Mouse (Mus musculus): Measurements from ENCODE around the gene Pde6h.

Gene Pde6h

GRCm38 (mm10) chr6:136968877-136969276 is 45.2 kb downstream of the Pde6h start:
- intact Hi-C loops (cut with DNase I) = loop anchor here (5.0 kb wide), 1 partner anchor 107 kb away; no protein-coding TSS in a partner anchor

GRCm38 (mm10) chr6:136979274-136980082 is 55.8 kb downstream of the Pde6h start:
- intact Hi-C loops (cut with DNase I) = loop anchor here (5.0 kb wide), 2 partner anchors 57 to 117 kb away; partner anchors contain the start of genes Erp27 and Pde6h

DNA sequence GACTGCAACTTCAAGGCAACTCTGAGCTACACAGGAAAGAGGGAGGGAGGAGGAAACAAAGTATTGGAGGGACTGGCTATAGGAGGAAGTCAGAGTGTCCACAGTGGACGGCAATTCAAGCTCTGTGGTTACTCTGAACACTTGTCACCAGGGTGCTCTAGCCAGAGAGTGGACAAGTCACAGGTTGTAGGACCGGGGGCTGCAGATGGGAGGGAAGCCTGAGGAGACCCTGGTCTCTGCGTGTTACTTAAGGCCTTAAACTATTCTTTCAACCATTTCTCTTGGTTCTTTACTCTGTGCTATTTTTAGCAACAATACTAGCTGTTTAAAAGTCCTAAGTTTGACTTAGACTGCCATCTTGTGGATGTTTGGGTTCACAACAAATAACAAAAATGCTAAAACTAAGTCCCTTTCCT is 56.7 kb downstream of the Pde6h start:
- intact Hi-C loops (cut with DNase I) = loop anchor here (5.0 kb wide), 2 partner anchors 58 to 118 kb away; partner anchors contain the start of genes Erp27 and Pde6h

DNA sequence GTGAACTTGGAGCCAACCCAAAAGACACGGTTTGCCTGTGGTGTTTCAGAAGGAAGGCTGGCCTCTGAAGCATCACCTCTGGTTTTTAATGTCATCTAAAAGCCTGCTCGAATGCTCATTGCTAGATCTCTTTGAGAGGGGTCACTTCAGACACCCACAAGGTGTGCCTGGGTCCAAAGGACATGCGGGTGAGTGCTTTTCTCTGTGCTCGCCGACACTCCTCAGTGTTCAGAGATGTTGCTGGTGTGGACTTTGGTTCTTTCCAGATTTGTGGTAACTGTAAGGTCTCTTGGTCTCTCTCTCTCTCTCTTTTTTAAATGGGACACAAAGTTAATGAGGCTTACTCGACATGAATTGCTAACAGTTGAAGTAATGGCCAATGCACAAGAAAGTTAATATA is 58.9 kb downstream of the Pde6h start:
- intact Hi-C loops (cut with DNase I) = loop anchor here (5.0 kb wide), 2 partner anchors 60 to 120 kb away; partner anchors contain the start of genes Erp27 and Pde6h

- intact Hi-C loops (cut with DNase I) = loop anchor here (5.0 kb wide), 2 partner anchors 61 to 121 kb away; partner anchors contain the start of genes Erp27 and Pde6h
Measured at GRCm38 (mm10) chr6:136983201-136983600, 59.6 kb downstream of the Pde6h start.

GRCm38 (mm10) chr6:136986019-136986418 is 62.4 kb downstream of the Pde6h start:
- intact Hi-C loops (cut with DNase I) = no loop called here

- intact Hi-C loops (cut with DNase I) = no loop called here
Measured at GRCm38 (mm10) chr6:136986718-136987117, 63.1 kb downstream of the Pde6h start.

- intact Hi-C loops (cut with DNase I) = no loop called here
Measured at GRCm38 (mm10) chr6:136988536-136989060, 65.0 kb downstream of the Pde6h start.

GRCm38 (mm10) chr6:136989824-136990497 is 66.3 kb downstream of the Pde6h start:
- intact Hi-C loops (cut with DNase I) = loop anchor here (10.0 kb wide), 1 partner anchor 205 kb away; no protein-coding TSS in a partner anchor

- intact Hi-C loops (cut with DNase I) = loop anchor here (10.0 kb wide), 1 partner anchor 204 kb away; no protein-coding TSS in a partner anchor
Measured at GRCm38 (mm10) chr6:136990557-136990956, 66.9 kb downstream of the Pde6h start.

DNA sequence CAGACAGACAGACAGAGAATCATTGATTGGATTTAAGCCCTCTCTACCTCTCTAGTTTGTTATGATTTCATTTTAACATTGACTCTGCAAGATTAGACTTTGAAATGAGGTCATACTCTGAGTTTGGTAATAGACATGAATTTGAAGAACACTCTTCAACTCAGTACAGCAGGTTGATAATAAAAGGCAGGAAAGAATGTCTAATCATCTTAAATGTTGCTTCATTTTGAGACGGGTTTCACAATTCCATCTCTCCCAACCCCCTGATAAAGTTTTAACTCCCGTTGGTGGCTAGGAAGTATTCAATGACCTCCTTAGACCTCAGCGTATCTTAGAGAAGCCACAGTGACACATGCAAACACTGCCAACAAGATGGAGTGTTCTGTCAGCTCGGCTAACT is 69.9 kb downstream of the Pde6h start:
- intact Hi-C loops (cut with DNase I) = loop anchor here (10.0 kb wide), 1 partner anchor 201 kb away; no protein-coding TSS in a partner anchor

DNA sequence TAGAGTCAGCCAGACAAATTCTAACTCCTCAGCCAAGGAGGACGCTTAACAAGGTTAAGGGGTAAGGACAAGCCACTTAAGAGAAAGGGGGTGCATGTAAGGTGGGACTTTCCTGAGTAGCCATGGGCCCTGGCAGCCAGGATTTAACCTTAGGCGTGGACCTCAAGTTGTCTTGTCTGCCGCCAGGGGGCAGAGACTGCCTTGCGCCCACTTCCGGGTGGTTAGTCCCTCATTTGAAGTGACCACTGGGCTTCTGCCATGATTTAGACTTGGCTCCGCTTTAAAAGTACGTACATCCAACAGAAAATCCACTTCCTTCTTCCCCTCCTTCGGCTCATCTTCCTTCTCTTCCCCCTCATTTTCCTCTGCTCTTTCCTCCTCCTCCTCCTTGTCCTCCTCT is 71.9 kb downstream of the Pde6h start:
- intact Hi-C loops (cut with DNase I) = loop anchor here (10.0 kb wide), 1 partner anchor 199 kb away; no protein-coding TSS in a partner anchor

DNA sequence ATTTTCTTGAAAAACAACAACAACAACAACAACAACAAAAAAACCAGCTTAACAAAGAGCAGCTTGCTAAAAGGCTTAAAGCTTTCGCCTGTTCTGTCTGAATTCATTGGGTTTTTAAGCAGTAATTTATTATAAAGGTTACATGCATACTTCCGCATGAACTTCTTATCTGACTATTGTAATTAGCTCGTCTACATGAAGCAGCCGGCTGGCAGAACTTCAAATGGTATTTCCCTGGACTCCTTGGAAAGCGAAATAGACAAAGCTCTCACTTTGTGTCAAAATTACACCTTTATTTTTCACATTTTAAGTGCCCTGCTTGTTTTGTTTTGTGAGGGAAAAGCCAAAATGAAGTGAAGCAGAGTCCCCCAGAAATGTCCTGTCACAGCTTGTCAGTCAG is 72.7 kb downstream of the Pde6h start:
- intact Hi-C loops (cut with DNase I) = loop anchor here (10.0 kb wide), 1 partner anchor 198 kb away; no protein-coding TSS in a partner anchor

- intact Hi-C loops (cut with DNase I) = loop anchor here (10.0 kb wide), 1 partner anchor 197 kb away; no protein-coding TSS in a partner anchor
Measured at GRCm38 (mm10) chr6:136998181-136998580, 74.5 kb downstream of the Pde6h start.

- intact Hi-C loops (cut with DNase I) = loop anchor here (10.0 kb wide), 1 partner anchor 196 kb away; no protein-coding TSS in a partner anchor
Measured at GRCm38 (mm10) chr6:136999009-136999408, 75.4 kb downstream of the Pde6h start.

GRCm38 (mm10) chr6:136999707-137000446 is 76.2 kb downstream of the Pde6h start:
- intact Hi-C loops (cut with DNase I) = loop anchor here (10.0 kb wide), 1 partner anchor 195 kb away; no protein-coding TSS in a partner anchor

DNA sequence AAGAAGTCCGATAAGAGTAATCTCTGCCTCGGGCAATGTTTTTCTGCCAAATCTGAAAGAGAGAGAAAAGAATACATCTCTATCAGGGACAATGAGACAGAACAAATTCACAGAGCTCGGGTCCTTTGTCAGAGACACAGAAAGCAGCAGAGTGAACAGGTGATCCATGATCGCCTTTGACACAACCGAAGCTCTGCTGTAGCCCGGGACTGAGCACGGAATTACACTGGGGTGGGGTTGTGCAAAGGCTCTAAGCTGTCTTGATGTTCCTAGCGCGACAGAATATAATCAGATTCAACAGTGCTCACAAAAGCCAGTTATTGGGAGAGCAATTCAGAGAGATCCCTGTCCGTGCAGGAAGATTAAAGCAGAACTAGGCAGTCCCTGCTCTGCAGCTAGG is 77.1 kb downstream of the Pde6h start:
- intact Hi-C loops (cut with DNase I) = no loop called here

DNA sequence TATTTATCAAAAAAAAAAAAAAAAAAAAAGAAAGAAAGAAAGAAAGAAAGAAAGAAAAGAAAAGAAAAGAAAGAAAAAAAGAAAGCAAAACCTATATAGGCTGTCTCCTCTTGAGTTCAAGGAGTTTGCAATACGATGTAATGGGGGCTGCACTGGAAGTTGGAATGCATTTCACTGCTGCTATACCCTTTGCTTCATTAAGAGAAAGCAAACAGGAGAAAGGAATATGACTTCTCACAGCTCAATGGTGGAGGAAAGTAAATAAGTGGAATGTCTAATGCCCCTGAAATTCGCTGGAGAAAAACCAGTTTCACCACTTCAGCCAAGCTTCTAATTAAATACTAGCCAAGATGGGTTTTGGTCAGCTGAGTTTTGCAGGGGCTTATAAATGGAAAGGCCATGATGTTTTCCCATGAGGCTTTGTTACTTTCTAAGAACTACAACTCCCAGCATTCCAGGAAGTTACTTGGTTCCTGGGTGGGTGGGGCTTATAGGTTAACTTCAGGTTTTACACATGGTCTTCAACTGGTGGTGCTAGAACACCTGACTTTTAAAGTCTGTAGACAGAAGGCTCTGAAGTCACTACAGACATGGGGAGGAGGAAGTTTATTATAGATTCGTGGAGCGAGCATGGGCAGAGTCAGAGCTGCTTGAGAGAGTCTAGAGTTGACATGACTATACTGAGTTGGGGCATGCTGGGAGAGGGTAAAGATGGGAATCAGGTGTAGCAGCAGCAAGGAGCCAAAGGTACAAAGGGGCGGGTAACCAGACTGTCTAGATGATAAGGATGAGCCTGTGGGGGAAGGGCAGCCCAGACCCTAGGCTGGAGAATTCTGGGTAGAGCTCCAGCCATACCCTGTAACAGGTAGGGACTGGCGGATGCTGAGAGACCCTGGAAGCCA is 77.9 kb downstream of the Pde6h start:
- intact Hi-C loops (cut with DNase I) = no loop called here

- intact Hi-C loops (cut with DNase I) = no loop called here
Measured at GRCm38 (mm10) chr6:137002169-137002514, 78.5 kb downstream of the Pde6h start.

- intact Hi-C loops (cut with DNase I) = no loop called here
Measured at GRCm38 (mm10) chr6:137004359-137004758, 80.7 kb downstream of the Pde6h start.

Measured in adrenal gland (tissue).